Mouse (Mus musculus): ENCODE data around the gene Scrn1.

DNA sequence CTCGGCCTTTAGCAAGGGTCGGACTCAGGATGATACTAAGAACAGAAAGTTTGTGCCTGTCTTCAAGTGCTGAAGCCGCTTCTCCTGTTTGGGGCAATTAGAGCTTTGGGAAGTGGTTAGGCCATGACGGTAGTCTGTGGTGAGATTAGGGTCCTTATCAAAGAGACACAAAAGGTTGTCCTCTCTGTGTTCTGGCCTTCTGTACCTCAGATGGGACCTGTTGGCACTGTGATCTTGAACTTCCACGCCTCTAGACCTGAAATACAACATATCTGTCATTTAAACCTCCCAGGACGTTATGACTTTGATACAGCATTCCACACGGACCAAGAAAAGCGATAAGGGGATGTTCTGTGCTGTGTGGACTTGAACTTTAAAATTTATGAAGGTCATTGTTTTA, 37.6 kb downstream of the Scrn1 start:
- no peak for TF ChIP-seq EP300 (IDR thresholded peaks at IDR 0.05)
- TF ChIP-seq CTCF (IDR thresholded peaks at IDR 0.05) = no peak

All from lung, postnatal 0 days (tissue).